Mouse (Mus musculus) neural tube, embryonic 14.5 days (tissue): ENCODE results near the gene Pcif1. TPM values are rescaled to one million over a fixed set of nuclear protein-coding genes. Genes with fewer than 3 reads are reported as not detected.

Experiments
- ATAC-seq: fragments of 200-750 bp; cut with Nextera tagmentation; 2 replicates; pipeline ENCODE4 v1.8.0; 2017; ENCODE audit warnings: low read depth, mild to moderate bottlenecking, moderate TSS enrichment, moderate library complexity
- H3K27ac ChIP-seq: fragments of 300-500 bp; sonication (generic); 2 replicates; pipeline ENCODE4 v1.5.1; 2014; ENCODE audit warnings: low read depth, mild to moderate bottlenecking, control low read depth, low read length, moderate library complexity, mixed read lengths
- H3K27me3 ChIP-seq: fragments of 300-500 bp; sonication (generic); 2 replicates; pipeline ENCODE4 v1.6.1; 2014; ENCODE audit warnings: low read length; ENCODE audit not compliant: control insufficient read depth, insufficient read depth
- H3K36me3 ChIP-seq: fragments of 300-500 bp; sonication (generic); 2 replicates; pipeline ENCODE4 v1.6.1; 2014; ENCODE audit warnings: low read length, mixed read lengths; ENCODE audit not compliant: control insufficient read depth, insufficient read depth
- H3K4me1 ChIP-seq: fragments of 300-500 bp; sonication (generic); 2 replicates; pipeline ENCODE4 v1.6.1; 2014; ENCODE audit warnings: low read length; ENCODE audit not compliant: control insufficient read depth, insufficient read depth
- H3K4me2 ChIP-seq: fragments of 300-500 bp; sonication (generic); 2 replicates; pipeline ENCODE4 v1.6.1; 2014; ENCODE audit warnings: mild to moderate bottlenecking, low read depth, low read length, control low read depth
- H3K4me3 ChIP-seq: fragments of 300-500 bp; sonication (generic); 2 replicates; pipeline ENCODE4 v1.5.1; 2014; ENCODE audit warnings: low read depth, low read length, control low read depth, mixed read lengths
- H3K9ac ChIP-seq: fragments of 300-500 bp; sonication (generic); replicated peaks from 2 replicates; pipeline ENCODE4 v1.6.1; 2014; ENCODE audit warnings: low read depth, mild to moderate bottlenecking, control low read depth, low read length, mixed read lengths
- H3K9me3 ChIP-seq: fragments of 300-500 bp; sonication (generic); 2 replicates; pipeline ENCODE4 v1.6.1; 2016; ENCODE audit warnings: low read length; ENCODE audit not compliant: control insufficient read depth
- whole genome bisulfite sequencing: fragments of 180-500 bp; shearing (Covaris S2); extraction: QIAGEN DNeasy Blood & Tissue Kit; methylation state at CpG from one replicate; pipeline ENCODE4 v1.1.7; 2014; 5-methylcytosine and 5-hydroxymethylcytosine counted together
- polyA plus RNA-seq: library from polyadenylated mRNA; unstranded; fragments of >200 nt; fragmentation: Nextera tagmentation; extraction: Ambion mirVana; gene quantifications from 2 replicates; pipeline ENCODE4 v1.2.1, GENCODE M21; 2014

Gene Pcif1
- polyA plus RNA-seq, 1 experiment from 2014 or later: 82.1 TPM

DNA sequence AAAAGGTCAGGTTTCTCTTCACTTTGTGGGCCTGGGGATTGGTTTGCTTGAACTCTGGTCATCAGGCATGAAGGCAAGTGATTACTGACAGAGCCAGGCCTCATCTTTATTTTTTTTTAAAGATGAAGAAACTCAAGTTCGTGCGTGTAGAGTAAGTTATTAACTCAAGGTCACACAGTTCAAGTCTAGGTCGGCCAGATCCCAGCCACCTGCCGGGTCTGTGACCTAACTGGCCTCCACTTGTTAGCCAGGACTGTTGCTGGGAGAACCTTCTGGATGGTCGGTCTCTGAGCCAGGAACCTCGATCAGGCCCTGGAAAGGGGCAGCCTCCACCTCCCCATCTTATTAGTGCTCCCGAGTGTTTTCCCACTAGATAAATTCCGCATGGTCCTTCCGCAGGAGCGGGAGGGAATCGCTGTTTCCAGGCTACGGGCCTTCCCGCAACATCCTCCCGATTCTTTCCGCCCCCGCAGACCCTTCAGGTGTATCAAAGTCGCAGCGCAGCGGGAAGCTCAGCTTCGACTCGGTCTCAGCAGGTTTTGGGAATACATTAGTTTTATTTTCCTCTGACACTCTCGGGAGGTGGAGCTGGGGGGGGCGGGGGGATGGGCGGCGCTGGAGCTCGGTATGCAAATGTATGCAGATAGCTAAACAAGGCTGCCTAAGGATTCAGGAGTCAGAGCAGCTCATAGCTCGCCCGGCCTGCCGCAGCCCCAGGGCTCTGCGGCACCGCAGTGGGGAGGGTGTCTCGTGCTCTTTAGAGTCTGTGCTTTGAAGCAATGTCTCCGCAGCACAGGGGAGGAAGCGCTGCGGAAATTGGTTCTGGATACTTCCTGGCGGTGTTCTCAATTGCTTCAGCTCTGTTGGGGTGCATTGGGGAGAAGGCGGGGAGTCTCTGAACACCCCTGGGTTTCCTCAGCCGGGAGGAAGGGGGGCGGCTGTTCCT is 59.3 kb downstream of the Pcif1 start:
- peak overlapping the region; percentile 53 for H3K9ac ChIP-seq
- peak overlapping the region; percentile 87 for H3K27ac ChIP-seq
- ATAC-seq: peak; percentile 93
- no peaks in the 10 kb centered on the region for H3K36me3 ChIP-seq
- no peaks in the 10 kb centered on the region for H3K27me3 ChIP-seq
- peaks cover 21% of the 10 kb centered on the region for H3K4me1 ChIP-seq
- H3K4me3 ChIP-seq: peak overlapping the region; percentile 22
- H3K4me2 ChIP-seq: peak overlapping the region; percentile 69
- 2% methylated on average over 39 of the region's 39 CpGs for WGBS
- H3K9me3 ChIP-seq: no peaks in the 10 kb centered on the region

DNA sequence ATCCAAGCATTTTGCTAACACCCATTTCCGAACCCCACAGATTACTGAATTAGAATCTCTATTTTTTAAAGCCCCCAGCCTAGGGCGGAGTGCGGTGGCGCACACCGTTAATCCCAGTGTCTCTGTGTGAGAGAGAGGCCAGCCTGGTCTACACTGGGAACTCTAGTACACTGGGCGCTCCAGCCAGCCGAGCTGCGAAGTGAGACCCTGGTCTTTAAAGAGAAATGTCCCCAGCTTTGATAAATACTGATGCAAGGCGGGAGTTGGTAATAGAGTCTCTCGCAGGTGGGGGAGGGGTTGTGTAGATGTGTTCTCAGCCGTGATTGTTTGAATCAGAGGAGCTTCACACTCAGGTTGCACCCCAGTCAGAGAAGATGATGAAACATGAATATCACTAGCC is 60.0 kb downstream of the Pcif1 start:
- ATAC-seq: peak; percentile 64
- Histone ChIP-seq H3K4me2 (peak overlapping the region; percentile 69), H3K9ac (peak overlapping the region; percentile 53), H3K9me3 (no peaks in the 10 kb centered on the region), H3K27me3 (no peaks in the 10 kb centered on the region), H3K36me3 (no peaks in the 10 kb centered on the region), H3K27ac (peak overlapping the region; percentile 87), H3K4me1 (peaks cover 21% of the 10 kb centered on the region), H3K4me3 (peak overlapping the region; percentile 22)
- WGBS: under 1% methylated on average over 11 of the region's 11 CpGs

DNA sequence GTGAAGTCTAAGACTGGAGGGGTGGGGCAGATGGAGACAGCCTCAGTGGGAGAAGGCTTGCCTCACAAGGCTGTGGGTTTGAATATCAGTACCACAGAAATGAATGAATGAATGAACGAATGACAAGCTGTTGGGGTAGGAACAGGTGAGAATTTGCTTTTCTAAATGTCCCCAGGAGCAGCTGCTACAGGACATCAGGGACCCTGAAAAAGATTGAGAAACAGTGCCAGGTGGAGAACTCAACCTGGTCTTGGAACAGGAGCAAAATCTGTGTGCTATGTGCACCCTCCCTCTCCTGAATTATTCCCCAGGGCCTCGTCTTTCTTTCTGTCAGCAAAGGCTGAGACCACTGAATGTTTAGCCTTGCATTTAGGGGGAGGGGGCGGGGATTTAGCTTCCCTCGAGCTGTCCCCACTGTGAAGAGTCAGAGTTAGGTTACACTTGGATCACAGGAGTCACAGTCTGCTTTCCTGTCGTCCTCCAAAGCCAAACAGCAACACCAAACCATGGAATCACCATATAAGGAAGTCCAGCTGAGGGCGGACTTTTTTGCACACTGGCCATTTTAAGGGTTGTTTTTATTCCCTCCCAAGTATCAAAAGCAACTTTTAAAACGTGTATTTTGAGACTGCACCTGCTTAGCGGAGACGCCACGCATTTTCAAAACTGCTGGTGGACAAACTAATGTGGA is 61.2 kb downstream of the Pcif1 start, which contains the start of gene Mmp9:
Gene Mmp9, plus strand, starts transcription at position 641 of the 691 bp plus-strand sequence.
- no peaks in the 10 kb centered on the region for H3K27me3 ChIP-seq
- no peak within 1 kb of the TSS for H3K9ac ChIP-seq
- no peaks in the 10 kb centered on the region for H3K9me3 ChIP-seq
- 29% methylated on average over 10 of the region's 10 CpGs for WGBS
- H3K4me3 ChIP-seq: no peak within 1 kb of the TSS
- no peaks in the 10 kb centered on the region for H3K36me3 ChIP-seq
- ATAC-seq: no peak
- peak within 1 kb of the TSS; percentile 87 for H3K27ac ChIP-seq
- H3K4me1 ChIP-seq: peaks cover 21% of the 10 kb centered on the region
- no peak within 1 kb of the TSS; the same call in 1 of the 2 replicates for H3K4me2 ChIP-seq

DNA sequence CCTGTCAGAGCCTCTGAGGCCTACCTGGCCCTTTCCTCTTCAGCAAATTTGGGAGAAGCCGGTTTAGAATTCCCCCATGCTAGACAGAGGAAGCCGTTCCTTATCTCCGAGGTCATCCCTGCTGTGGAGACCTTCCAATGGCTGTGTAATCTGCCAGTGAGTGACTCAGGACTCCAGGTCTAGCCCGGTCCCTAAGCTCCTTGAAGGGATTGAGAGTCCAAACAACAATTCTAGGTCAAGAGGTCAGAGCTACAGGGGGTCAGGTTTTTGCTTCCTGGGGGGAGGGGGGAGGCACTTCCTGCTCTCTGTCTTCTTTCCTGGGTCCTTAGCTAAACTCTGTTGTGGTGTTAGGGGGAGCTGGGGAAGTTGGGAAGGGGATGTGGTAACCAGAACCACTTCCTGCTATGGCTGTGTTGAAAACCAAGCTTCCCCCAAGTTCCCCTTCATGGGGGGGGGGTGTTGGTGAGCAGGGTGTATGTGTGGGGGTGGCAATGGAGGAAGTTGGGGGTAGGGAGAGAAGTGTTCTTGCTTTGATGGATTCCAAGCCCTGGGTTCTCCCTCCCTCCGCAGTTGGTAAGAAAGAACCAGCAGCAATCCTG is 63.7 kb downstream of the Pcif1 start:
- Histone ChIP-seq H3K27ac (no peak overlapping the region), H3K9me3 (no peaks in the 10 kb centered on the region), H3K4me1 (peaks cover 21% of the 10 kb centered on the region), H3K4me2 (no peak overlapping the region), H3K36me3 (no peaks in the 10 kb centered on the region), H3K27me3 (peaks cover 4% of the 10 kb centered on the region; the same call in 1 of the 2 replicates), H3K4me3 (no peak overlapping the region), H3K9ac (no peak overlapping the region)
- ATAC-seq: no peak
- 23% methylated on average over 5 of the region's 5 CpGs for WGBS

Other genes starting within 250 kb of the Pcif1 start
- gene Wfdc16, start 240.5 kb upstream of the Pcif1 start, polyA plus RNA-seq: not detected in 2 replicates
- gene Wfdc10, start 223.3 kb upstream of the Pcif1 start, polyA plus RNA-seq: not detected in 2 replicates
- gene Wfdc9, start 222.7 kb upstream of the Pcif1 start, polyA plus RNA-seq: not detected in 2 replicates
- gene Wfdc11, start 205.2 kb upstream of the Pcif1 start, polyA plus RNA-seq: not detected in 2 replicates
- not detected in 2 replicates for gene Wfdc13, start 194.2 kb upstream of the Pcif1 start, polyA plus RNA-seq
- not detected in 2 replicates for gene Spint4, start 180.8 kb upstream of the Pcif1 start, polyA plus RNA-seq
- gene Spint5, start 164.0 kb upstream of the Pcif1 start, polyA plus RNA-seq: not detected in 2 replicates
- 0.77 and 1.2 TPM in 2 replicates for gene Wfdc3, start 133.4 kb upstream of the Pcif1 start, polyA plus RNA-seq
- 49.0 and 56.0 TPM in 2 replicates for gene Dnttip1, start 133.3 kb upstream of the Pcif1 start, polyA plus RNA-seq
- gene Ube2c, start 109.4 kb upstream of the Pcif1 start, polyA plus RNA-seq: 30.6 and 38.9 TPM in 2 replicates
- 1.9 and 6.4 TPM in 2 replicates for gene Tnnc2, start 99.3 kb upstream of the Pcif1 start, polyA plus RNA-seq
- 31.6 and 41.1 TPM in 2 replicates for gene Snx21, start 93.5 kb upstream of the Pcif1 start, polyA plus RNA-seq
- gene Acot8, start 74.4 kb upstream of the Pcif1 start, polyA plus RNA-seq: 21.0 and 24.2 TPM in 2 replicates
- gene Zswim3, start 74.2 kb upstream of the Pcif1 start, polyA plus RNA-seq: 16.9 and 19.0 TPM in 2 replicates
- gene Zswim1, start 56.6 kb upstream of the Pcif1 start, polyA plus RNA-seq: 28.1 and 29.3 TPM in 2 replicates
- 0.27 TPM in 1 of 2 replicates, not detected in the other for gene Spata25, start 50.8 kb upstream of the Pcif1 start, polyA plus RNA-seq
- 81.2 and 102 TPM in 2 replicates for gene Ctsa, start 46.4 kb upstream of the Pcif1 start, polyA plus RNA-seq
- 5.8 and 7.2 TPM in 2 replicates for gene Neurl2, start 45.8 kb upstream of the Pcif1 start, polyA plus RNA-seq
- 59.0 and 136 TPM in 2 replicates for gene Pltp, start 21.6 kb upstream of the Pcif1 start, polyA plus RNA-seq
- gene Zfp335, start 32.5 kb downstream of the Pcif1 start, polyA plus RNA-seq: 14.3 and 14.5 TPM in 2 replicates
- 13.8 and 22.2 TPM in 2 replicates for gene Mmp9, start 61.5 kb downstream of the Pcif1 start, polyA plus RNA-seq
- gene Slc12a5, start 81.5 kb downstream of the Pcif1 start, polyA plus RNA-seq: 51.5 and 68.8 TPM in 2 replicates
- gene Ncoa5, start 155.6 kb downstream of the Pcif1 start, polyA plus RNA-seq: 79.5 and 98.9 TPM in 2 replicates
- gene Cd40, start 176.3 kb downstream of the Pcif1 start, polyA plus RNA-seq: 5.5 and 10.6 TPM in 2 replicates
- not detected in 2 replicates for gene 1700025C18Rik, start 211.4 kb downstream of the Pcif1 start, polyA plus RNA-seq